Mouse (Mus musculus) right cerebral cortex, postnatal 4 days (tissue): Measurements from ENCODE around the gene Zdhhc21.

ENCODE experiments used
- DNase-seq: peaks from one replicate; pipeline ENCODE4 v3.0.0-alpha.2; 2022

Gene Zdhhc21

DNA sequence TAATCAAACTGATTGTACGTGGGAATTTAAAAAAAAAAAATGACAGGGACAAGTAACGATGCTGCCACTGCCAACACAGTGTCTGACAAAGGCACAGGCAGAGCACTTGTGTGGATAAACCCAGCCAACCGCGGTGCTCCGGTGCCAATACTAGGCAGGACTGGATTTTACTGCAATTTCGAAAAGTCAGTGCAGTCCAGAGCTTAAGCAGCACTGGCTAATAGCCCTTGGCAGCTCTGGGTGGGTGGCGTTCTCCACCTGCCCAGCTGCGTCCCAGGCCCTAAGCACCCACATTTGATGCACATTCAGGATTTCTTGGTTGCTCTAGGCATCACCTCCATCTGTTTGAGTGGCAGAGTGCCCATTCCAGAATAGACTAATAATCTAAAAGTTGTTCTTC is 3.6 kb upstream of the Zdhhc21 start:
- DNase-seq = peak; percentile 8

DNA sequence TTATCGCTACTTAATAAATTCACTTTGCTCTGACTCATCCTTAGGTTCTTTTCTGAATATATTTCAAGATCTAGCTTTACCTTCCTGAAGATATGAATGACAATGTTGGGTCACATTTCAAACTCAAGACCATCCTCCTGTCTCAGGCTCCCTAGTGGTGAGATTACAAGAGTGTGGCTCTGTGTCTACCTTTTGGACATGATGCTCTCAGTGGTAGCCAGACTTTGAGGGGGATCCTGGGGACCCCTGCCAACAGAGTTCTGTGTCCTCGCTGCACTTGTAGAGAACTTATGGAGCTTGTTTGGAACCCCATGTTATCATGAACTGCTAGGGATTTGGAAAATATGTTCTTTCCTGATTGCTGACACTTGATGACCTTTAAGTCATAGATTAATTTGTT is 1.7 kb upstream of the Zdhhc21 start:
- DNase-seq = no peak

DNA sequence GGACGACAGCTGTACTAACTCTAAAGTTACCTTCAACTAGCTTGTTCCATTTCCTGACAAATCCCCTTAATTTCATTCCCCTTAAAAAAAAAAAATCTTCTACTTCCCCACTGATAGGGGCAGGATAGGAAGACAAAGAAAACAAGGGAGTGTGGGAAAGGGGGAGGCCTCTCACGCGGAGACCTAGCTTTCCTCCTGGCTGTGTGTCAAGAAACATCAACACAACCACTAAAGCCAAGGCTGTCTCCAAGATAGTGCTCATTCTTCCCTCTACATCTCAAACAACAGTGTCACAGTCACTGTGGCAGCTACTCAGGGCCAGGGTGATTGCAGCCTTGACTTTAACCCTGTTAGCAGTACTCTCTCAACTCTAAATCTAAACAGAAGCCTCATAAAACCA is 808 bp upstream of the Zdhhc21 start:
- no peak for DNase-seq

DNA sequence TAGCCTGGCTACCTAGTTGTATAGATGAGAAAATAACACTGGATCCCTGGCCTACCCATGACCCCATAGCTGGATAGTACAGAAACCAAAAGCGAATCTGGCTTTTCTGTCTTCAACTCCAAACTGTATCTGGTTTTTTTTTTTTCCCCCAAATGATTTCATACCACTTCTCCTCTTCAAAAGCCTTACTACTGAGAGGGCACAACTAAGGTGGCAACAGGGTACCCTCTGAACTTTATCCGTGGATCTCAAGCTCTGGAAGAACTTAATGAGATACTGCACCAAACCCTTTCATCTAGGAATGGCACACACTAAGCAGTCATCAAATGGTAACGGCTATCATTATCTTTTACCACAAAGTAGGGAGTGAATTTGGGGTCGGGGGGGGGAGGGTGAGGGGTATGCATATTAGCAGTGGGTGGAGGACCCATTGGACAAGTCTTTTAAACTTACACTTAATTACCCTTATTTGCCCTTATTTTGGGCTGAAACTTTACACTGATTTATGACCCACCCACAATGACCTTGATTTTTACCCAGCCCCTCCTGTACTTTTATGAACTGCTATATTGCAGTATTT is 1.2 kb downstream of the Zdhhc21 start:
- DNase-seq = no peak

DNA sequence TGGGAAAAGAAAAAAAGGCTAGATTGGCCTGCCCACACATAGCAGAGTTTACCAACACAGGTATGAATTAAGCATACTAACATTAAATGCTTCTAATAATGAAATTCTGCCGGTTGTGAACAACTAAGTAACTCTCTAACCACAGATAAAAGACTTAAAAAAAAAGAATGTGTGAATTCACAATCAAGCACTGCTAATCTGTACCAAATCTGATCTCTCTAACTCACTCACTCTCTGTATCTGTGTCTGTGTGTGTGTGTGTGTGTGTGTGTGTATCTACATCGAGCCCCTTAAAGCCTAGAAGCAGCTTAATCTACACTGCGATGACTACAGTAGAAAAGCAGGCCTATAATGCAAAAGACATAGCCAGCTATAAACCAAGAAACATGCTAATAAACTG is 2.8 kb downstream of the Zdhhc21 start:
- DNase-seq = no peak

DNA sequence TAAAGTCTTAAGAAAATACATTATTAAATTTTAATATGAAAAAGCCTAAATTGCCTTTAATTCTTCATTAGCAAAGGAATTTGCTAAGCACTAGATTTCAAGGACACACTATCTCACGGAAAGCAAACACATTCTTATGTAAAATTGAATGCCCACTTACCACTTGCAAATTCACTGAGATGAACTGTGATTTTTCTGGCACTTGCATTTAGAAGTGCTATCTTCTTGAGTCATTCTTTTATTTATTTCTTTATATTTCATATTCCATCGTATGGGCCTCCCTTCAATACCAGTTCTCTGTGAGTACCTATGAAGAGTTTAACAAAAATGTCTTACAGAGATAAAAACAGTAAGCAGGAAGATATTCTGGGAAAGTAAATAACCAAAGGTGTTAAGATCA is 5.9 kb downstream of the Zdhhc21 start:
- no peak for DNase-seq

DNA sequence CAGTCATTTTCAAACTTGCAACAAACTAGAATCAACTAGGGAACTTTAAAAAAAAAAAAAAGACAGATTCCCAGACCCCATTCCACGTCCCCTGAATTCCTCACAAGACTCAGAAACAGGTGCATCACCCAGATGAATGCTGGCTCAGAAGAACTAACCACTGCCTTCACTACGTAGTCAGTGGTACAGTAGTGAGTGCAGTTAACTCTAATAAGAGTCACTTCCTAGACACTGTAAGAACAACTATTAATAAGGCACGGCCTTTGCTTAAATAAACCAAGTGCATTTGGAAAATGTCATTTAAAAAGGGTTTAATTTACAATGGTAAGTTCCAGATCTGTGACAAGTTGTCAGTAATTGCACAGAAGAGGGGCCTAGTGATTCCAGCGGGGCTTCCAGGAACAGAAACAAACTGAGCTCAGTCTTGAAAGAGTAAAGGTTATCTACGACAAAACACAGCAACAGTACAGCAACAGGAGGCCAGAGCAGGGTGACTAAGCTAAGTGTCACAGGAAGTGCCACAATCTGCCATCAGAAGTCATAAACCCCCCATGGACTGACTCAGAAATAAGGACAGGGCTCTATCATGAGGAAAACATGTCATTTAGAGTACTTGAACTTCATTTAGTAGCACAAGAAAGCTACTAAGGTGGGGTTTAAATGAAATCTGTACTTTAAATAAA is 11.1 kb downstream of the Zdhhc21 start:
- no peak for DNase-seq

DNA sequence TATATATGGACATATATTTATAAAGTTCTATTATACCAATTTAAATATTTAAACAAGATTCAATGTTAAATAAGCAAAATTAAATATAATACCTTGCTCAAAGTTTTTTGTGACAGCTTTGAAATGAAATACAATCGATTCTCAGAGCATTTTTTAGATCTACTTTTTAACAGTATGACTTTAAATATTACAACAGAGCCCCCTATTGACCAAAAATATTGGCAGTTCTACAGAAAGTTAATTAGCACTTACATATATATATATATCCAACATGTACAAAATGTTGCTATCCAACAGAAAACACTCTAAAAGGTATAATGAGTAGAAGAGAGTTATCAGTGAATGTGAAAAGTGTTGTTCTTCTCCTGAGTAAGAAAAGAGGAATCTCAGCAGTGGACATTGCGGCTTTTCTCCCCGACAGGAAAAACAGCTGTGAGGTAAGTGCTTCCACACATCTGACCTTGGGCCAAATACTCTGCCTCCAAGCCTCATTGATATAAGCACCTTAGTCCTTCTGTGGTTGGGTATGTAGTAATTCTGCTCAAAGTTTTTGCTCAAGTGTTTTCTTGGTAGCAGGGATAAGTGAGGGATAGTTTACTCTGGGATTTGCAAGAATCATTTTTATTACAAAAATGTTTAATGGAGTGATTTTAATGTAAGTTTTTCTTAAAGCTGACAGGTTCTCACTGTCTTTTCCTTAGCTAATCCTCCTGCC is 22.1 kb downstream of the Zdhhc21 start:
- no peak for DNase-seq

DNA sequence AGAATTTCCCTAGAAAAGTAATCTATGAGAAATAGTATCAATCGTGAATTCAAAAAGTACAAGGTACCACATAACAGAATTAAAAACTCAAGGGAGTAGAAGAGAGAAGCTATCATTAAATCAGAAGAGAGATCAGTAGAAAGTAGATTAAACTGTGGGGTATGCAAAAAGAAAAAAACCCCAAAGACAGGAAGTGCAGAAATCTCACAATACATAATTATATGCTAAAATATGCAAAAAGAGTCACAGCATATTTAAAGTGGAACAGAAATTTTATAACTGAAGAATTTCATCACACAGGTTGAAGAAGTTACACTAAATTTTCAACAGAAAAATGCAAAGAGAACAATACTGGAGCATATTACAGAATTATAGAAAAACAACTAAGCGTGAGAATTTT is 28.6 kb downstream of the Zdhhc21 start:
- no peak for DNase-seq

DNA sequence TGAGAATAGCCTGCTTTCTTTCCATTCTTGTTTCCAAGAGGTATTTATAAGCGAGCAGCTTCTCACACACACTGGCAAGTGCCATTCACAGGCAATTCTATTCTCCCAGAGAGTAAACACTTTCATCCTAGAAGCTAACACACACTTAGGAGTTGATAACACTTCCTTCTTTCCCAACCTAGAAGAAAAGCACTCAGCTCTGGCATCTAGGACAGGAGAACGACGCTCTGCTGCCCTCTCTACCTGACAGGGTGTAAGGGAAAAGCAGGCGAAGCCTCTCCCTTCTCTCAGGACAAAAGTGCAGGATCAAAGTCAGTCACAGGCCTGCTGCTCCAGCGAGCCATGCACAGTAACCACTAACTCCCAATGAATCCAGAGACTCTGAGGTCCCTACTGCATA is 30.3 kb downstream of the Zdhhc21 start:
- no peak for DNase-seq

DNA sequence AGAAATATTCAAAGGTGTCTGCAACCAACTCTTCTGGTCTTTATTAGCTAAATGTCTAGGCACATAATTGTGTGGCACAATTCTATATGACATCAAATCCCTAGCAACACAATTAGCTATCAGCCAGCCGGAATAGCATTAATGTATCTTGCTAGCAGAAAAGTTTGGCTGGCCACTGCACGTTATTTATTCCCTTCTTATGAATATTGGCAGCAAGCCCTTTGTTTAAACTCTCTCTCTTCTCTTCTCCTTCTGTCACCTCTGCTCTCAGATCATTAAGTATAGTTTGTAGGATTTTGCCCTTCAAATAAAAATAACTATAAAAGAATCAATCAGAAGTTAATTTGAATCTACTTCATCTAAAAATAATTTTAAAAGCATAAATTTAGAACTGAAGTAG is 32.8 kb downstream of the Zdhhc21 start:
- DNase-seq = no peak

DNA sequence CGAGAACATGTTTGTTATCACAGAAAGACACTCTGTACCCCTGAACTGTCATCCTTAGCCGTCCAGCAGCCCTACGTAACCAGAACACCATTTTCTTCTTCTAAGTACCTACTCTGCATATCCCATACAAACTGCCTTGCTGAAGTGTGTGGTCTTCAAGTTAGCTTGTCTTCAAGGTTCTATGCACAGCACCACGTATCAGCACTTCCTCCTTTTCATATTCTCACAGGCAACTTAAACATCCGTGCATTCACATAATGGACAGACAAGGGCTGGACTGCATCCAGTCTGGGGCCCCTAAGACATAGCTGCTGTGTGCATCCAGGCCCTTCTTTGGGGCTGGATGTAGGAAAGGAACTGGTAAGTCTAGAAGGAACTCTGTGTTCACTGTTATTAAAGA is 41.9 kb downstream of the Zdhhc21 start:
- no peak for DNase-seq

DNA sequence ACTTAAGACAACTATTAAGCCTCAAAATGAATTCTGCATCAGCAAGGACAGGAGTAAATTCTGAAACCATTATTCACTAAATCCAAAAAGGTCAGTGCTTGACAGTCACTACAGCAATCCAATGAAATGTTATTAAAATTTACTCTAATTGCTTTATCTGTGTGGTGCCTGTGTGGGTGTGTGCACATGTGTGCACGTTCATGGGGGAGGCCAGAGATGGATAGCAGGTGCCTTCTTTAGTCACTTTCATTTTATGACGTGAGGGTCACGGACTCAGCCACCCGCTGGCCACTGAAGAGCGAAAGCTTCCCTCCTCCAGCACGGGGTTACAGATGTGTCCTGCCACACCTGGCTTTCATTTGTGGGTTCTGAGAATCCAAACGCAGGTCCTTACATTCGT is 43.4 kb downstream of the Zdhhc21 start:
- no peak for DNase-seq

DNA sequence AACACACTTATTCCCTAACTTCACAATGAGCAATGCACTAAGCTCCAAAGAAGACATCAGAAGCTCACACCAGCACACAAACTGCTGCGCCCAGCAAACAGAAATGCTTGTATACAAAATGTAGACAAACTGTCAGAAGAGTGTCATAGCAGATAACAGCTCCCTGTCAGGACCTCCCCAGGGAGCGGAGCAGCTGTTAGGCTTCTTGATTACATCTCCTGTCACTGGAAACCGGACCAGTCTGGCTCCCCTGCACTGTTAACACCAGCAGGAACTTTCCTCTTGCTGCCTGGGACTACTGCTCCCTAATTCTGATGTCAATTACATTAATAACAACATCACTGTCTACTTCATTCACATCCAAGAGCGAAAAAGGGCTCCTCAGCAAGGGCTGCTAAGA is 44.5 kb downstream of the Zdhhc21 start:
- no peak for DNase-seq

DNA sequence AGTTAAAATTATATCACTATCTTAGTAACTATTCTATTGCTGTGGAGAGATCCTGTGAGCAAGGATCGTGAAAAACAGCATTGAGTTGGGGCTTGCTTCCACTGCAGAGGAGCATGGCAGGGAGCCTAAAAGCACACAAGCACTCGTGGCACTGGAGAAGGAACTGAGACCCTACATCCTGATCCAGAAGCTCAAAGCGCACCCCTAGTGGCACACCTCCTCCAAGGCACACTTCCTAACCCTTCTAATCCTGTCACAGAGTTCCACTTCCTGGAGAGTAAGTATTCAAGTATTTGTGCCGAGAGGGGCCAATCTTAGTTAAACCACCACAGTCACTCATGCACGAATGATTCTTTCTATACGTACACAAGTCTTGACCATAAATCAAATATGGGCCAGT is 46.4 kb downstream of the Zdhhc21 start:
- no peak for DNase-seq

DNA sequence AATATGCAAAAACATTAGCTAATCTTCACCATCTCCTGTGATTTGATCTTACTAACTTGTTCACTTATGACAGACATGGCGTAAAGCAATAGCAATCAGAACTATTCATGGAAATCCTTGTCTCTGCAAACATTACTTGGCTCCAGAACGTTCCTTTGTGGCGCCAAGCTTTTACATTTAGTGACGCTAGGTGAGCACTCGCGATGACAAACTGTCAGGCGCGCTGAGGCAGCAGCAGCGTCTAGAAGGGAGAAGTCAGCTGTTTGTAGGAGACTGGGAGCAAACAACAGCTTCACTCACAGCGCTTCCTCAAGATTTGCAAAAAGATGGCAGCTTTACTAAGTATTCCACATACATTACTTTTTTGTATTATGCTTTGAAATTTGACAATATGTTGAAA is 51.9 kb downstream of the Zdhhc21 start:
- DNase-seq = no peak

DNA sequence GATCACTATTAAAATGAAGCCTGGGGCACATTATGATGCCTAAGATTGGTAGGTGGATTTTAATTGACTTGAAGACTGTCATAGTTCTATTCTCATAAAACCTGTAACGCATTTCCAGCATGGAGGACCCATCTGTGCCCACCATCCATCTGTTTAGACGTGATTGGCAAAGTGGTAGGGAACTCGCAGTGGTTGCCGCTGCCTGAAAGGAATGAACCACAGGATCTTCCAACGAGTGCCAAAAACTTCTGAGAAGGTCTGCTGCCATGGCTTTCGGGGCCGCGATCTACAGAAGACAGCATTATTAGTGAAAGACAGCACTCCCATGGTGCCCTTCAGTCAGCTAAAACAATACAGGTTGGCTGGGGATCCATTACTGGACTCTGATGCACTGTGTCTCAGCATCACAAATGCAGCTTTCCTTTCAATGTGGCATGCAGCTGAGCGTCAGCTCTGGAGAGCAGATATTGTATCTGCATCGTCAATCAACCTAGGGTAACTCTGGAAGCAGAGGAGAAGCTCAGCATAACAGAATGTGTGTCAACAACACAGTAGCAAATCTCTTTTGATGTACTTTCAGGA is 53.5 kb downstream of the Zdhhc21 start:
- DNase-seq = no peak

DNA sequence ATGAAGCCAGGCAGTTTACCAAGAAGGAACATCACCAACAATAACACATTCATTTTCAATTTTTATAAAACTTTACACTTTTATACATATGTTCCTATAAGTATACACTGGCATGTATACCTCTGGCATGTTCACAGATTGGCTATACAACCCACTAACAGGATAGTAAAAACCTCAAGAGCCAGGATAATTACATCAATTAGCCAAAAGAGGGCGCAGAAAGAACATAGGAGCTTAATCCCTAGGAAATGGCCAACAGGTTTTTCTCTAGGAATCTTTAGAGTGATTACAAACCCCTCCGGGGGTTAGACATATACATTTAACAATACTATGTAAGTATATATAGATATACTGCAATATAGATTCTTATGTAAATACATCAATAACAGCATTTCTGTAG is 55.7 kb downstream of the Zdhhc21 start:
- DNase-seq = no peak

DNA sequence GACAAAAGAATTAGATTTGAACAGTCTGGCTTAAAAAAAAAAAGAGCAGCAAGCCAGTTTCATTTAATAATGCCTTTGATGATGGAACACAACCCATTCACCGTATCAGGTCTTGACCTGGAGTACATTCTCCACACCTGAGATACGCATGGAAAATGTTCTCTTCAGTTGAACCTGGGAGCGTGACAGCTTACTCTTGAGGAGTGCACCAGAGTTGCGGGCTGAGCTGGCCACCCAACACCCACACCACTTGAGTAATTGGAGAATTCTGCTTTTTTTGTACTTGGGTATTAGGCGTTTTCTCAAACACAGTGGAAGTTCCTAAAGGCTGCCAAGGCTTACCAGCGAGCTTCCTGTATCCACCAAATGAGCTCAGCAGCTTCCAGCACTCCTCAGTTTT is 66.2 kb downstream of the Zdhhc21 start:
- no peak for DNase-seq

DNA sequence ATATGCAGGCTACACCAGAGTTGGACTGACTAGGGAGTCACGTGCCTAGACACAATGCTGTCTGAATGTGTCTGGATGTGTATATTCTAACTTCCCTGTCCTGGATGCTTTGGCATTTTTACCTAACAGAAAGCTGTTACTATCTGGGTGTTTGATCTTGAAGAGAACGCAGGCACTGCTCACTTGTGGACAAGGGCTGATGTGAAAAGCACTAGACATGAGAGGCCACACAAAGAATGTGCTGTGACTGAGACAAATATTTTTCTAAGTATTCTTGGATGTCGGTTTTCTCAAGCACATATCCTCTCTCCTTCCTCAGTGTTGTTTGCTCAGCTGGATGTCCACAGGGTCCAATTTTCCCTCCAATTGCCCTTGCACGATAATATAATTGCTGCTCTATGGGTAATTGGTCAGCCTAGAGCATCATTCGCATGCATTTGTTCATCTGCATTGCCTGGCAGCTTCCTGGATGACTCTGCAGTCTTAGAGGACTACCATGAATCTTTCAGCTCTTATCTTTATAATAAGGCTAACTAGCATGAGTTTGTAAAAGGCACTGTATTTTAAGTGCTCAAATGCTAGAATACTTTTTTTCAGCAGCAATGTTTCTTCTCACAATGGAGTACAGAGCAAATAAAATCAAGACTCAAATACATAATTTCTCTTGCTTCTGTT is 66.7 kb downstream of the Zdhhc21 start:
- no peak for DNase-seq

DNA sequence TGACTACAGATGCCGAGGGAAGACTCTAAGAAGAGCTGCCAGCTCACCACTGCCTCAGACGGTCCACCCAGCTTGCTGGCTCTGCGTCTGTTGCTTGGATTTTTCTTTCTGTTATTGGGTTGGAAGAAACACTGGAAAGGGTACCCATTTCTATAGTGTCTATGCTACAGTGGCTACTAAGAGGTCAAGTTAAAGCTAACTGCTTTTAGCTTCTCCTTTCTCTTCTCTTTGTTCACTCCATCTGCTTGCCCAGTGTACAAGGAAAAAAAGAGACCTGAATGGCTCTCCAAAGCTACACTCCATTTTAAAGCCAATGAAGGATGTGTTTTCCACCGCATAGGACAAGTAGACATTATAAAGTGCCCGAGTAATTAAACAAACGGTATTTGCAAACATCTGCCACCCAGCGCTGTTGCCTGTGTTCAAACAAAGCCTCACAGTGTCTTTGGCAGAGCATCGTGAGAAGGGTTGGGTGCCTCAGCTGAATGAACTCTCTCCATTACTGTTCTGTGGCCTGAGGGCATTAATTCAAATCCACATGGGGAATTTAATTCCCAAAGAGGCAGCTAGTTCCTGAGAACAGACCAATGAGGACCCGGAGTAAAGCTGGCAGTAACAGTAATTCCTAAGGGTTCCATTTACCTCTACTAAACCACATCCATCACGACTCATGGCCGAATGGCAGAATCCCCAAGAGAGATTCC is 94.1 kb downstream of the Zdhhc21 start:
- no peak for DNase-seq

DNA sequence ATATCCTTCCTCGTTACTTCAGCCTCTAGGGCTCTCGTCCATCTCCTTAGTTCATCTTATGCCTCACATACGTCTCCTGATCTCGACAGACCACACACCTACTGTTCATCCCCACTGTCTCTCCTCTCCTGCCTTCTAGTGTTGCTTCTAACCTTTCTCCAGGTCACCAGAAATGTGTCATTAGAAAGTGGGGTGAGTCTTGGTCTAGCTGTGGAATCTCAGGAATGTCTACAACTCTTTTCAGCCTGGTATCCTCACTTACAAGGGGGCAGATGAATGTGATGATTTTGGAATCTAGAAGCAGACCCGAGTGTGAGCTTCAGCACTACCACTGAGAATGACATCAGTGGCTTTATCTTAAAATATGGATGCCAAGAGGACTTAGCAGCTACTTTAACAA is 96.2 kb downstream of the Zdhhc21 start:
- no peak for DNase-seq
